Mouse (Mus musculus): Measurements from ENCODE around the gene Cyp27a1. TPM values are rescaled to one million over a fixed set of nuclear protein-coding genes. Genes with fewer than 3 reads are reported as not detected.

Gene Cyp27a1
- polyA plus RNA-seq, 1 experiment from 2014 or later = 6.0 TPM

- 84% methylated on average over 6 of the region's 6 CpGs for WGBS
Observed at GRCm38 (mm10) chr1:74702142-74702553, 11.2 kb upstream of the Cyp27a1 start.

DNA sequence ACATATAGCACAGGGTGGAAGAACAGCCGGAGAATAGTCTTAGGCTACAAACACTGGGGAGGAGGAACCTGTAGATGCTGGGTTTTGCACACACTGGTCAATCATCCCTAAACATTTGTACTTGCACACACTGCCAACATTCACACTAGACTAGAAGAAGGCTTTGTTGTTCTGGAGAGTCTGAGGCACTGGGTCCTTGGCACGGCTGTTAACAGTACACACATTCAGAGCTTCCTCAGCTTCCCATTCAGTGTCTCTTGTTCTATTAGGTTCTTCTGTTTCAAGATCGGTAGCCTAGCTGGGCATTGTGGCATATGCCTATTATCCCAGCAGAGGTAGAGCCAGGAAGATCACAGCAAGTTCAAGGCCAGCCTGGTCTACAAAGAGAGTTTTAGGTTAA lies 9.2 kb upstream of the Cyp27a1 start:
- no peak overlapping the region for H3K27ac ChIP-seq

More at GRCm38 (mm10) chr1:74702142-74702553, 11.2 kb upstream of the Cyp27a1 start:
- H3K27me3 ChIP-seq (replicated peaks) = no peaks in the 10 kb centered on the region
- H3K4me2 ChIP-seq (replicated peaks) = no peak overlapping the region
- H3K36me3 ChIP-seq = peaks cover 12% of the 10 kb centered on the region
- no peak overlapping the region for H3K4me3 ChIP-seq (replicated peaks)
- no peaks in the 10 kb centered on the region for H3K9me3 ChIP-seq
- ATAC-seq = no peak
- H3K4me1 ChIP-seq (replicated peaks) = 0 out of 2 replicates have a peak, but pooled peaks cover 3% of the 10 kb centered on the region
- no peak overlapping the region for H3K27ac ChIP-seq
- H3K9ac ChIP-seq = no peak overlapping the region

DNA sequence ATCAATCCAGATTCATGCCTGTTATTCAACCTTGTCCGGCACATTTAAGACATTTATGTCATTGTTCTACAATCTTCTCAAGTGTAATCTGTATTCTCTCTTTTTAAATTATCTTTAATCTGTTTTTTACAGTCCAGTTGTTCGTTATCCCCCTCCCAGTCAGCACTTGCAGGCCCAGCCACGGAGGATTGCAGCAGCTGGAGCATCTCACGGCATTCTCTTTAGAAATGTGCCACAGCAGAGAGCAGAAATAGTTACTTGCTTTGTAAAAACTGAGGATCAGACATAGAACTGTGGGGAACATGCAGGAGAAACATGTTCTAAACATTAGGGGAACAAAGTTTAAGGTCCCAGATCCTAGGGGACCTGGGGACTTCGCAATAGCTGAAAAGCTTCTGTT lies 8.4 kb upstream of the Cyp27a1 start:
- Histone ChIP-seq H3K27ac (no peak overlapping the region), H3K9me3 (no peaks in the 10 kb centered on the region), H3K4me2 (replicated peaks) (no peak overlapping the region), H3K27me3 (replicated peaks) (no peaks in the 10 kb centered on the region), H3K4me1 (replicated peaks) (0 out of 2 replicates have a peak, but pooled peaks cover 3% of the 10 kb centered on the region), H3K9ac (no peak overlapping the region), H3K4me3 (replicated peaks) (no peak overlapping the region), H3K36me3 (no peaks in the 10 kb centered on the region)
- ATAC-seq = no peak
- WGBS = 52% methylated on average over 5 of the region's 5 CpGs

More for the DNA sequence above, 9.2 kb upstream of the Cyp27a1 start:
- Histone ChIP-seq H3K9ac (no peak overlapping the region), H3K4me2 (replicated peaks) (no peak overlapping the region), H3K36me3 (peaks cover 2% of the 10 kb centered on the region; the same call in 1 of the 2 replicates), H3K9me3 (no peaks in the 10 kb centered on the region), H3K4me1 (replicated peaks) (0 out of 2 replicates have a peak, but pooled peaks cover 3% of the 10 kb centered on the region), H3K4me3 (replicated peaks) (no peak overlapping the region), H3K27me3 (replicated peaks) (no peaks in the 10 kb centered on the region)
- 82% methylated on average over 3 of the region's 3 CpGs for WGBS
- ATAC-seq = no peak

GRCm38 (mm10) chr1:74709566-74709965 lies 3.8 kb upstream of the Cyp27a1 start:
- H3K4me2 ChIP-seq (replicated peaks) = no peak overlapping the region
- H3K27me3 ChIP-seq (replicated peaks) = no peaks in the 10 kb centered on the region
- WGBS = 40% methylated on average over 6 of the region's 6 CpGs
- no peaks in the 10 kb centered on the region for H3K9me3 ChIP-seq
- 0 out of 2 replicates have a peak, but pooled peaks cover 3% of the 10 kb centered on the region for H3K4me1 ChIP-seq (replicated peaks)
- no peak for ATAC-seq
- no peak overlapping the region for H3K9ac ChIP-seq
- H3K4me3 ChIP-seq (replicated peaks) = no peak overlapping the region
- no peaks in the 10 kb centered on the region for H3K36me3 ChIP-seq
- no peak overlapping the region for H3K27ac ChIP-seq

- Histone ChIP-seq H3K27ac (no peak overlapping the region), H3K27me3 (replicated peaks) (no peaks in the 10 kb centered on the region), H3K36me3 (no peaks in the 10 kb centered on the region), H3K9me3 (no peaks in the 10 kb centered on the region), H3K4me3 (replicated peaks) (no peak overlapping the region), H3K4me2 (replicated peaks) (no peak overlapping the region), H3K4me1 (replicated peaks) (0 out of 2 replicates have a peak, but pooled peaks cover 3% of the 10 kb centered on the region), H3K9ac (no peak overlapping the region)
- no peak for ATAC-seq
- 73% methylated on average over 4 of the region's 4 CpGs for WGBS
Observed at GRCm38 (mm10) chr1:74712046-74712445, 1.3 kb upstream of the Cyp27a1 start.

DNA sequence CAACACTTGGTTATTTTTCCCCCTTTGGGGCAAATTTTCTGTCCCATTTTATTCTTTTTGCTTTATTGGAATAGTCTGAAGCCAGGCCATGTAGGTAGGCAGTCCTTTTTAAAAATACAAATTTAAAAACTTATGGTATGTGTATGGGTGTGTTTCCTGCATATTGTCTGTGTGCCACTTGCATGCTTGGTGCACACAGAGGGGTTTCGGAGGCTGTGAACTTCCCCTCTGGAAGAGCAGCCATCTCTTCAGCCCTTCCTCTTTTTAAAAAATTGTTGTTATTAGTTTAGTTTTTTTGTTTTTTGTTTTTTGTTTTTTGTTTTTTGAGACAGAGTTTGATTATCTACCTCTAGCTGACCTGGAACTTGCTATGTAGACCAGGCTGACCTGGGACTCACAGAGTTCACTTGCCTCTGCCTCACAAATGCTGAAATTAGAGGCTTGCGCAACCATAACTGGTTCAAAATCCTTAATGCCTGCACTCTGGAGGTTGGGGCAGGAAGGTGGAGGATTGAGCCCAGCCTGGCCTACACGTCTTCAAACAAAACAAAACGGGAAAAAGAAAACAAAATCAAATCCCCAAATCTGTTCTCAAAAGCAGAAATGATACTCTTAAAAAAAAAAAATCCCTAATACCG lies 794 bp upstream of the Cyp27a1 start:
- no peak overlapping the region for H3K27ac ChIP-seq
- 0 out of 2 replicates have a peak, but pooled peaks have one; percentile 47 for ATAC-seq
- H3K36me3 ChIP-seq = no peaks in the 10 kb centered on the region
- H3K4me2 ChIP-seq (replicated peaks) = peak overlapping the region; percentile 96
- no peaks in the 10 kb centered on the region for H3K27me3 ChIP-seq (replicated peaks)
- peak overlapping the region; percentile 51 for H3K4me3 ChIP-seq (replicated peaks)
- H3K4me1 ChIP-seq (replicated peaks) = 0 out of 2 replicates have a peak, but pooled peaks cover 3% of the 10 kb centered on the region
- no peaks in the 10 kb centered on the region for H3K9me3 ChIP-seq
- H3K9ac ChIP-seq = peak overlapping the region; percentile 67; the same call in 1 of the 2 replicates
- 41% methylated on average over 5 of the region's 5 CpGs for WGBS

DNA sequence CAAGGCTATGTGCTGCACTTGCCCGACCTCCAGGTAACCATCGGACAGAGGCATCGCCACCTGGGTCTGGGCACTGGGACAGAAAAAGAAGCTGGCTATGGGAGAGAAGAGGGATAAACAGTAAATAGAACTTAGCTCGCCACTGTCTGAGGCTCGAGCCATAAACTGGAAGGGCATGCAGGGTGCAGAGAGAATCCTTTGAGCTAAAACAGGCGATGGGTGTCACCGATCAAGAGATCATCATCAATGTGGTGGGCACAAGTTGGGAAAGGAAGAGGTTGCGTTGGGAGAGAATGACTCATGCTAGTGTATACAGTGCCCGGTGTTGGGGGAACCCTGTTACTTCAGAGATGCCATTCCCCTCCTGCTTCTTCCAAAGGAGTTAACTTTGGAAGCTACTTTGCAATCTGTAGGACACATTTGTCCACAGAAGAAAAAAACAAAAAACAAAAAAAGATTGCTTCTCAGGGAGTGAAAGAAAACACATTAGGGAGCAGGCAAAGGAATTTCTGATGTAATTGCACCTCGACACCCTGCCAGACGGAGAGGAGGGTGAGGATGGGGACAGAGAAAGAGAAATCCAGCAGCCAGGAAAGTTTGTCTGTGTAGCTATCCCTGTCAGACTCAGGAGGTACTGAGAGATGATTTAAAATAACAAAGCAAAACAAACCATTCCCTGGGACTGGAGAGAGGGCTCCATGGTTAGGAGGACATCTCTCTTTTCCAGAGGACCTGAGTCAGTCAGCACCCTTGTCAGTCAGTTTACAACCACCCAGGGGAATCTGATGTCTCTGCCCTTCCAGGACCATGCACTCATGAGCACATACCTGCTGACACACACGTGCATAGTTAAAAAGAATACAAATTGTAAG lies 721 bp downstream of the Cyp27a1 start:
- no peak; the same call in 1 of the 2 replicates for ATAC-seq

GRCm38 (mm10) chr1:74714967-74715366 lies 1.6 kb downstream of the Cyp27a1 start:
- H3K4me3 ChIP-seq (replicated peaks) = no peak overlapping the region
- H3K9me3 ChIP-seq = no peaks in the 10 kb centered on the region
- 52% methylated on average over 2 of the region's 2 CpGs for WGBS
- no peak for ATAC-seq
- no peak overlapping the region for H3K4me2 ChIP-seq (replicated peaks)
- 0 out of 2 replicates have a peak, but pooled peaks cover 3% of the 10 kb centered on the region for H3K4me1 ChIP-seq (replicated peaks)
- H3K9ac ChIP-seq = no peak overlapping the region
- no peaks in the 10 kb centered on the region for H3K36me3 ChIP-seq
- H3K27ac ChIP-seq = no peak overlapping the region
- H3K27me3 ChIP-seq (replicated peaks) = no peaks in the 10 kb centered on the region

More for the DNA sequence above, 721 bp downstream of the Cyp27a1 start:
- peak overlapping the region; percentile 67 for H3K9ac ChIP-seq
- peak overlapping the region; percentile 96 for H3K4me2 ChIP-seq (replicated peaks)
- no peaks in the 10 kb centered on the region for H3K27me3 ChIP-seq (replicated peaks)
- peak overlapping the region; percentile 51 for H3K4me3 ChIP-seq (replicated peaks)
- no peaks in the 10 kb centered on the region for H3K9me3 ChIP-seq
- H3K27ac ChIP-seq = no peak overlapping the region
- 22% methylated on average over 12 of the region's 12 CpGs for WGBS
- H3K36me3 ChIP-seq = no peaks in the 10 kb centered on the region
- H3K4me1 ChIP-seq (replicated peaks) = 0 out of 2 replicates have a peak, but pooled peaks cover 3% of the 10 kb centered on the region

DNA sequence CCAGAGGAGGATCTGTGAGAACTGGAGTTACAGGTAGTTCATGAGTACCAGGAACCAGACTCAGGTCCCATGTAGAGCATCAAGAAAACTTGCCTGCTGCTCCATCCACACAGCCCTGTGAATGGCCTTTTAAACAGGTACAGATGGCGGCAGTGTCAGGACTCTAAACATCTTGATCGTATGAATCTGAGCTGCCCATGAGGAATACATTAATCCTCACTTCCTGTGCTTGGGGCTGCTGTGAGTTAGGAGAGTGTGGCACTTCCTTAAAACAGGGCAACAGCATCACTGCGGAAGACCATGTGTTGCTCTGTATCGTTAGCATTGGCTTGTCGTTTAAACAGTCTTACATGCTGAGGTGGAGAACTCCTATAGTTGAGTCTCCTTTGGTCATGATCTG lies 2.1 kb downstream of the Cyp27a1 start:
- Histone ChIP-seq H3K36me3 (no peaks in the 10 kb centered on the region), H3K27ac (no peak overlapping the region), H3K9ac (no peak overlapping the region), H3K9me3 (no peaks in the 10 kb centered on the region), H3K4me1 (replicated peaks) (0 out of 2 replicates have a peak, but pooled peaks cover 3% of the 10 kb centered on the region), H3K4me2 (replicated peaks) (no peak overlapping the region), H3K4me3 (replicated peaks) (no peak overlapping the region), H3K27me3 (replicated peaks) (no peaks in the 10 kb centered on the region)
- WGBS = 68% methylated on average over 5 of the region's 5 CpGs
- no peak for ATAC-seq

DNA sequence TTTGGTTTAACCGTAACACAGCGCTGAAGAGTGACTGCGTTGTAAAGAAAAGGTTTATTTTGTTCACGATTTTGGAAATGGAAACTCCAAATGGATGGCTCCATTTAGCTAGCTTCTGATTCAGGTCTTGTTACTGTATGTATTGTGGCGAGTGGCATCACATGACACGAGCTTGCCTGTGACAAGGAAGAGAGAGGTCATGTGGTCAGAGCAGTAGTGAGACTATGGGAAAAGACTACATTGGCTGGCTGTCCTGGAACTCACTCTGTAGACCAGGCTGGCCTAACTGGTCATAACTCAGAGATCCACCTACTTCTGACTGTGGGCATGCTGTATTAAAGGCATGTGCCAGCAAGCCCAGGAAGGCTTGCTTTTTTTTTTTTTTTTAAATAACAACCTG lies 2.5 kb downstream of the Cyp27a1 start:
- Histone ChIP-seq H3K4me1 (replicated peaks) (0 out of 2 replicates have a peak, but pooled peaks cover 3% of the 10 kb centered on the region), H3K4me3 (replicated peaks) (no peak overlapping the region), H3K27ac (no peak overlapping the region), H3K27me3 (replicated peaks) (no peaks in the 10 kb centered on the region), H3K9ac (no peak overlapping the region), H3K9me3 (no peaks in the 10 kb centered on the region), H3K36me3 (no peaks in the 10 kb centered on the region), H3K4me2 (replicated peaks) (no peak overlapping the region)
- ATAC-seq = no peak
- WGBS = 93% methylated on average over 6 of the region's 6 CpGs

- Histone ChIP-seq H3K4me2 (replicated peaks) (no peak overlapping the region), H3K4me3 (replicated peaks) (no peak overlapping the region), H3K27me3 (replicated peaks) (no peaks in the 10 kb centered on the region), H3K9ac (no peak overlapping the region), H3K4me1 (replicated peaks) (0 out of 2 replicates have a peak, but pooled peaks cover 3% of the 10 kb centered on the region), H3K9me3 (no peaks in the 10 kb centered on the region), H3K27ac (no peak overlapping the region), H3K36me3 (no peaks in the 10 kb centered on the region)
- 88% methylated on average over 8 of the region's 8 CpGs for WGBS
- ATAC-seq = no peak
Observed at GRCm38 (mm10) chr1:74718113-74718512, 4.7 kb downstream of the Cyp27a1 start.

DNA sequence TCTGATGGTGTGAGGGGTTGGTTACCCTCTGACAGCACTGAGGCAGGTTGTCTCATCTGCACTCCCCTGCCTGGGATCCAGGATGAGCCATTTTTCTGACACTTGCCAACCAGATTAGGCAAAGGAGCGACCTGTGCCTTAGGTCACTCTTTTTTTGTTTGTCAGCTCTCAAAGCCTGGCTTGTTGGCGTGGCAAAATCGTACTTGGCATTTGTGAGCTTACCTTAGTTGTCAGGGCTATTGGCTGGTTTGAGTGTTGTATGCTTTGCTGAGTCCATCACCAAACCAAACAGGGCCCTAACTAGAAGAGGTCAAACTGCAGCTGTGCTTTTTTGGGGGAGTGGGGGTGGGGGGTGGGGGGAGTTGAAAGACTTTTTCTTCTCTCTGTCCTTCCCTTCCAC lies 5.9 kb downstream of the Cyp27a1 start:
- no peaks in the 10 kb centered on the region for H3K9me3 ChIP-seq
- H3K27ac ChIP-seq = no peak overlapping the region
- no peak overlapping the region for H3K4me2 ChIP-seq (replicated peaks)
- no peaks in the 10 kb centered on the region for H3K27me3 ChIP-seq (replicated peaks)
- H3K4me3 ChIP-seq (replicated peaks) = no peak overlapping the region
- no peaks in the 10 kb centered on the region for H3K4me1 ChIP-seq (replicated peaks)
- no peak overlapping the region for H3K9ac ChIP-seq
- ATAC-seq = no peak
- H3K36me3 ChIP-seq = no peaks in the 10 kb centered on the region
- WGBS = 65% methylated on average over 3 of the region's 3 CpGs
